Mouse (Mus musculus) erythroblast, embryonic 14.5 days (primary cell): ENCODE results near the gene Psmd12. TPM values are rescaled to one million over a fixed set of nuclear protein-coding genes. Genes with fewer than 3 reads are reported as not detected.

ENCODE experiments used
- H3K27me3 ChIP-seq: 2 replicates; pipeline ENCODE4 v1.6.1; 2012; ENCODE audit warnings: inconsistent platforms; ENCODE audit not compliant: control insufficient read depth
- H3K36me3 ChIP-seq: 2 replicates; pipeline ENCODE4 v1.6.1; 2012; ENCODE audit warnings: mild to moderate bottlenecking, inconsistent platforms; ENCODE audit not compliant: control insufficient read depth
- H3K4me1 ChIP-seq: 2 replicates; pipeline ENCODE4 v1.6.1; 2012; ENCODE audit warnings: inconsistent platforms; ENCODE audit not compliant: control insufficient read depth
- H3K4me3 ChIP-seq: replicated peaks from 2 replicates; pipeline ENCODE3; 2012; ENCODE audit warnings: moderate library complexity, mild to moderate bottlenecking, inconsistent platforms
- H3K9me3 ChIP-seq: 2 replicates; pipeline ENCODE4 v1.6.1; 2012; ENCODE audit warnings: low read length, inconsistent platforms, mixed read lengths; ENCODE audit not compliant: control insufficient read depth
- GATA1 ChIP-seq: IDR thresholded peaks from 2 replicates; pipeline ENCODE4 v1.6.1; 2012; ENCODE audit warnings: low read length, inconsistent platforms, mixed read lengths
- TAL1 ChIP-seq: IDR thresholded peaks from 3 replicates; pipeline ENCODE4 v1.6.1; 2012; ENCODE audit warnings: low read length, inconsistent platforms, mixed read lengths
- polyA plus RNA-seq: library from polyadenylated mRNA; stranded (reverse); fragments of >175 nt; gene quantifications from 2 replicates; pipeline ENCODE4 v1.2.3, GENCODE M21; 2012

The Psmd12 gene
- polyA plus RNA-seq, 1 experiment = 4.4 TPM

- TF ChIP-seq GATA1 (no peak), TAL1 (no peak)
- peaks cover 32% of the 10 kb centered on the region for H3K27me3 ChIP-seq
- no peak overlapping the region for H3K4me3 ChIP-seq
- H3K9me3 ChIP-seq = no peaks in the 10 kb centered on the region
- peaks cover 4% of the 10 kb centered on the region for H3K36me3 ChIP-seq
- H3K4me1 ChIP-seq = peaks cover 25% of the 10 kb centered on the region
Measured at GRCm38 (mm10) chr11:107545747-107546476, 66.6 kb downstream of the Psmd12 start.

GRCm38 (mm10) chr11:107546667-107547301, 67.5 kb downstream of the Psmd12 start:
- Histone ChIP-seq H3K4me3 (peak overlapping the region; percentile 89), H3K36me3 (peaks cover 12% of the 10 kb centered on the region), H3K4me1 (peaks cover 33% of the 10 kb centered on the region), H3K27me3 (peaks cover 32% of the 10 kb centered on the region), H3K9me3 (no peaks in the 10 kb centered on the region)
- TF ChIP-seq TAL1 (no peak), GATA1 (no peak)

- H3K4me1 ChIP-seq = peaks cover 39% of the 10 kb centered on the region
- TF ChIP-seq TAL1 (no peak), GATA1 (no peak)
- H3K4me3 ChIP-seq = peak within 1 kb of the TSS; percentile 89
- H3K36me3 ChIP-seq = peaks cover 17% of the 10 kb centered on the region
- H3K27me3 ChIP-seq = peaks cover 32% of the 10 kb centered on the region
- H3K9me3 ChIP-seq = no peaks in the 10 kb centered on the region
Measured at GRCm38 (mm10) chr11:107547351-107548203, 68.3 kb downstream of the Psmd12 start, which contains the start of gene Helz. Gene Helz, plus strand, starts transcription at chr11:107547930.

GRCm38 (mm10) chr11:107548204-107548975, 69.1 kb downstream of the Psmd12 start:
- no peaks in the 10 kb centered on the region for H3K9me3 ChIP-seq
- TF ChIP-seq TAL1 (no peak), GATA1 (no peak)
- H3K4me3 ChIP-seq = peak overlapping the region; percentile 89
- peaks cover 44% of the 10 kb centered on the region for H3K4me1 ChIP-seq
- H3K36me3 ChIP-seq = peaks cover 22% of the 10 kb centered on the region
- H3K27me3 ChIP-seq = peaks cover 32% of the 10 kb centered on the region

Other genes starting within 250 kb of the Psmd12 start
- gene Pitpnc1, start 8.8 kb upstream of the Psmd12 start, polyA plus RNA-seq = 0.29 and 0.37 TPM in 2 replicates
- 4.3 and 6.4 TPM in 2 replicates for gene Helz, start 68.4 kb downstream of the Psmd12 start, polyA plus RNA-seq
- gene Cacng1, start 237.0 kb downstream of the Psmd12 start, polyA plus RNA-seq = not detected in 2 replicates